Mouse (Mus musculus) heart, adult 2 months (tissue): ENCODE data around the gene Epb41l2. TPM values are rescaled to one million over a fixed set of nuclear protein-coding genes. Genes with fewer than 3 reads are reported as not detected.

Experiments
- DNase-seq, 2 experiments: peaks; one replicate each; pipeline ENCODE4 v3.0.0; 2021
- H3K27ac ChIP-seq: fragments of 200-600 bp; 2 replicates; pipeline ENCODE4 v1.8.1; 2022
- H3K27me3 ChIP-seq: fragments of 200-500 bp; 2 replicates; pipeline ENCODE4 v1.6.1; 2012; ENCODE audit warnings: mild to moderate bottlenecking, low read length, inconsistent platforms, mixed read lengths; ENCODE audit not compliant: control insufficient read depth, insufficient read depth
- H3K36me3 ChIP-seq: fragments of 200-500 bp; 2 replicates; pipeline ENCODE4 v1.6.1; 2012; ENCODE audit warnings: low read length, inconsistent platforms; ENCODE audit not compliant: control insufficient read depth, insufficient read depth
- H3K4me1 ChIP-seq: fragments of 200-500 bp; 2 replicates; pipeline ENCODE4 v1.6.1; 2011; ENCODE audit warnings: low read length; ENCODE audit not compliant: control insufficient read depth, insufficient read depth
- H3K4me3 ChIP-seq: fragments of 200-600 bp; 2 replicates; pipeline ENCODE4 v1.8.1; 2022
- H3K79me2 ChIP-seq: fragments of 200-500 bp; replicated peaks from 2 replicates; pipeline ENCODE4 v1.6.1; 2012; ENCODE audit warnings: mild to moderate bottlenecking, inconsistent platforms, low read length, moderate library complexity, mixed read lengths; ENCODE audit not compliant: control insufficient read depth, insufficient read depth
- H3K9ac ChIP-seq: fragments of 200-500 bp; 2 replicates; pipeline ENCODE4 v1.6.1; 2012; ENCODE audit warnings: low read depth, mild to moderate bottlenecking, control low read depth, inconsistent platforms, low read length, mixed read lengths
- CTCF ChIP-seq: fragments of 200-600 bp; IDR thresholded peaks from 2 replicates; pipeline ENCODE4 v1.8.1; 2022; ENCODE audit warnings: antibody characterized with exemption, mild to moderate bottlenecking, moderate library complexity
- EP300 ChIP-seq: fragments of 200-500 bp; IDR thresholded peaks from 2 replicates; pipeline ENCODE4 v1.6.1; 2011; ENCODE audit warnings: low read depth, low read length, control low read depth; ENCODE audit not compliant: insufficient read depth
- POLR2A ChIP-seq: fragments of 200-500 bp; IDR thresholded peaks from 2 replicates; pipeline ENCODE4 v1.6.1; 2011; ENCODE audit warnings: mild to moderate bottlenecking, low read depth, low read length, control low read depth; ENCODE audit not compliant: insufficient read depth
- WGBS: fragments of 180-500 bp; shearing (Covaris S2); methylation state at CpG from one replicate; pipeline ENCODE4 v1.1.7; 2018; 5-methylcytosine and 5-hydroxymethylcytosine counted together
- intact Hi-C: fragments of 180-260 bp; cut with DNase I; formaldehyde crosslinking; loops from one replicate; pipeline ENCODE4 v1.15.1; 2025
- long read RNA-seq: library from polyadenylated mRNA; stranded (forward); transcript quantifications from one replicate; pipeline ENCODE4 v2.0.0, GENCODE M21; 2021
- polyA plus RNA-seq: library from polyadenylated mRNA; depleted of rRNA; stranded (reverse); fragments of >200 nt; gene quantifications from 2 replicates; pipeline ENCODE4 v1.2.3, GENCODE M21; 2012; rRNA removed
- total RNA-seq, 2 experiments: library from RNA; stranded (reverse); gene quantifications; 2 replicates each; pipeline ENCODE4 v1.2.3; 2021

The Epb41l2 gene
- 10 to 100 TPM; 40.5 to 49.1 TPM for total RNA-seq
- 24.0 and 41.8 TPM in 2 replicates for polyA plus RNA-seq
- long read RNA-seq, full-length matches to known transcripts = 4 of 26 reads
- long read RNA-seq, partial matches to known transcripts = 11 of 26 reads
- long read RNA-seq, other reads (novel, unspliced or antisense) = 11 of 26 reads

GRCm38 (mm10) chr10:25359208-25359958 is at the start of gene Epb41l2:
TSS of gene Epb41l2 (plus strand) at chr10:25359798.
- Histone ChIP-seq H3K4me1 (peaks cover 3% of the 10 kb centered on the region), H3K36me3 (no peaks in the 10 kb centered on the region; the same call in none of the 2 replicates), H3K27ac (peak within 1 kb of the TSS; percentile 93), H3K4me3 (peak within 1 kb of the TSS; percentile 81), H3K79me2 (no peaks in the 10 kb centered on the region), H3K9ac (peak within 1 kb of the TSS; percentile 92), H3K27me3 (no peaks in the 10 kb centered on the region)
- intact Hi-C loops = loop anchor here (1.0 to 2.0 kb wide), 2 partner anchors 29 to 62 kb away; no protein-coding TSS in a partner anchor
- TF ChIP-seq EP300 = no peak
- TF ChIP-seq POLR2A = peak; percentile 87
- under 1% methylated on average over 49 of the region's 55 CpGs for WGBS
- DNase-seq = peak; percentile 96 to 99

GRCm38 (mm10) chr10:25309996-25310395 is 49.6 kb upstream of the Epb41l2 start:
- Histone ChIP-seq H3K79me2 (no peaks in the 10 kb centered on the region), H3K36me3 (no peaks in the 10 kb centered on the region), H3K4me3 (no peak overlapping the region), H3K9ac (no peak overlapping the region), H3K27me3 (no peaks in the 10 kb centered on the region), H3K4me1 (no peaks in the 10 kb centered on the region), H3K27ac (no peak overlapping the region)
- TF ChIP-seq CTCF = no peak
- no peak for TF ChIP-seq POLR2A
- no peak for TF ChIP-seq EP300
- no peak for DNase-seq
- 92% methylated on average over 5 of the region's 5 CpGs for whole genome bisulfite sequencing
- intact Hi-C loops = no loop called here

GRCm38 (mm10) chr10:25310736-25311135 is 48.9 kb upstream of the Epb41l2 start:
- Histone ChIP-seq H3K27me3 (no peaks in the 10 kb centered on the region), H3K79me2 (no peaks in the 10 kb centered on the region), H3K27ac (no peak overlapping the region), H3K4me1 (no peaks in the 10 kb centered on the region), H3K4me3 (no peak overlapping the region), H3K36me3 (no peaks in the 10 kb centered on the region), H3K9ac (no peak overlapping the region)
- no peak for DNase-seq
- intact Hi-C loops = no loop called here
- TF ChIP-seq EP300 (no peak), POLR2A (no peak), CTCF (no peak)
- WGBS = 81% methylated on average over 4 of the region's 4 CpGs

GRCm38 (mm10) chr10:25311554-25312212 is 47.9 kb upstream of the Epb41l2 start:
- 50% methylated on average over 9 of the region's 9 CpGs for WGBS
- no peak overlapping the region for H3K27ac ChIP-seq
- intact Hi-C loops = no loop called here
- H3K9ac ChIP-seq = no peak overlapping the region
- no peaks in the 10 kb centered on the region for H3K27me3 ChIP-seq
- no peaks in the 10 kb centered on the region for H3K79me2 ChIP-seq
- TF ChIP-seq POLR2A (no peak), EP300 (no peak), CTCF (no peak)
- no peaks in the 10 kb centered on the region for H3K36me3 ChIP-seq
- H3K4me3 ChIP-seq = no peak overlapping the region
- DNase-seq = no peak
- no peaks in the 10 kb centered on the region for H3K4me1 ChIP-seq

- no peak for DNase-seq
- Histone ChIP-seq H3K27ac (no peak overlapping the region), H3K4me3 (no peak overlapping the region), H3K9ac (no peak overlapping the region), H3K27me3 (no peaks in the 10 kb centered on the region), H3K36me3 (no peaks in the 10 kb centered on the region; the same call in 1 of the 2 replicates), H3K4me1 (no peaks in the 10 kb centered on the region), H3K79me2 (no peaks in the 10 kb centered on the region)
- TF ChIP-seq POLR2A (no peak), CTCF (no peak), EP300 (no peak)
- WGBS = 35% methylated on average over 17 of the region's 17 CpGs
- intact Hi-C loops = no loop called here
These were observed 45.6 kb upstream of the Epb41l2 start for GRCm38 (mm10) chr10:25313856-25314584.
